Mouse (Mus musculus): ENCODE data around the gene Map4k5.

DNA sequence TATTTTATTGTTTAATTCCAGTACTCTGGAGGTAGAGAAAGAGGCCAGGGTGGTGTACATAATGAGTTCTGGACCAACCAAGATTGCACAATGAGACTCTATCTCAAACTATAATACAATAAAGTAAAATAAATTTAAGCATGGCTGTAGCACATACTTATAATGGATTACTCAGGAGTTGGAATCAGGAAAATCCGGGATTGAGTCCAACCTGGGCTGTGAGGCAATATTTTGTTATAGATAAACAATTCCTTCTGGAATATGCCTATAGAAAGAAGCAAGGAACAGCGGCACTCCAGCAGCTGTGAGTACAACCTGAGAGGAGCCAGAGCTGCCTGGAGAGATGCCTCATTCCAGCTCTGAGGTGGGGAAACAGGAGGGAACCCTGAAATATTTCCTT is 12.0 kb upstream of the Map4k5 start:
- no peak for TF ChIP-seq CTCF (IDR thresholded peaks at IDR 0.05; ENCODE audit: control insufficient read depth, insufficient read depth, insufficient replicate concordance, low read depth, low read length)
- TF ChIP-seq POLR2A (IDR thresholded peaks at IDR 0.05; ENCODE audit: control insufficient read depth, low read depth, low read length): no peak
